Mouse (Mus musculus): Measurements from ENCODE around the gene Klra1.
"Not testable (repeated sequence)": the region's sequence is repeated elsewhere in the genome, so short reads cannot be mapped to it uniquely, and the experiment has no call there.

Klra1 gene

GRCm38 (mm10) chr6:130386750-130387149 lies at the start of gene Klra1:
Klra1 (minus strand) TSS chr6:130386874.
- DNase-seq (ENCODE audit: low read depth in 1 of 2, low spot score in 2 of 2) = no peak

GRCm38 (mm10) chr6:130429511-130429910 lies 42.8 kb upstream of the Klra1 start:
- no peak for DNase-seq (ENCODE audit: low read depth in 1 of 2, low spot score in 2 of 2)

- DNase-seq (ENCODE audit: low read depth in 1 of 2, low spot score in 2 of 2) = no peak
Measured at GRCm38 (mm10) chr6:130419158-130419557, 32.5 kb upstream of the Klra1 start.

- DNase-seq (ENCODE audit: low read depth in 1 of 2, low spot score in 2 of 2) = no peak
Measured at GRCm38 (mm10) chr6:130404882-130405281, 18.2 kb upstream of the Klra1 start.

GRCm38 (mm10) chr6:130385803-130386202 lies 871 bp downstream of the Klra1 start:
- DNase-seq (ENCODE audit: low read depth in 1 of 2, low spot score in 2 of 2) = no peak

- no peak for DNase-seq (ENCODE audit: low read depth in 1 of 2, low spot score in 2 of 2)
Measured at GRCm38 (mm10) chr6:130382375-130382774, 4.3 kb downstream of the Klra1 start.

GRCm38 (mm10) chr6:130345381-130345780 lies 41.3 kb downstream of the Klra1 start:
- not testable (repeated sequence) for DNase-seq (ENCODE audit: low read depth in 1 of 2, low spot score in 2 of 2)

- not testable (repeated sequence) for DNase-seq (ENCODE audit: low read depth in 1 of 2, low spot score in 2 of 2)
Measured at GRCm38 (mm10) chr6:130341973-130342372, 44.7 kb downstream of the Klra1 start.

- no peak for DNase-seq (ENCODE audit: low read depth in 1 of 2, low spot score in 2 of 2)
Measured at GRCm38 (mm10) chr6:130337411-130337810, 49.3 kb downstream of the Klra1 start, which contains the start of gene Klra3. Klra3 (minus strand) TSS chr6:130337574.

Data from monocyte, adult 2 months (primary cell).